Mouse (Mus musculus): ENCODE measurements around the gene Adat1. TPM values are rescaled to one million over a fixed set of nuclear protein-coding genes. Genes with fewer than 3 reads are reported as not detected.

Gene Adat1
- polyA plus RNA-seq, 1 experiment = 22.3 TPM

DNA sequence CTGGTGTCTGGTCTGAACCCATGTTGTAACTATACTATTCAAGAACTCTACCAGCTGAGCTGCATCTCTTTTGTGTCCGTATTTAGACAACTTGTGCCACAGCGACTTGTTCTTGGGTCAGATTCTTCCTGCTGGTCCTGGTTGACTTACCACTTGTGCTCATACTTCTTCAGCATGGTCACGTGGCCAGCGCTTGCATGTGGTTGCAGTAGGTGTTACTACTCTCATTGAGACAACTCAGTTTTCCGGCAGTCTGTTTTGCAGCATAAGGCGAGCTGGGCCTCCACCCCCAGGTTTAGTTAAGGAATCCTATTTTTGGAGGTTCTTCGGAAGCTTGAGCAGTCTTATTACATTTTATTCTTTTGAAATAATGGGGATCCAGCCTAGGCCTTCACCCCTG lies 40.8 kb downstream of the Adat1 start:
- H3K27me3 ChIP-seq (ENCODE audit: control insufficient read depth, insufficient read depth, low read length, poor library complexity, severe bottlenecking) = no peaks in the 10 kb centered on the region
- no peak overlapping the region for H3K9ac ChIP-seq (ENCODE audit: low read depth, poor library complexity, severe bottlenecking)
- no peaks in the 10 kb centered on the region for H3K9me3 ChIP-seq (replicated peaks; ENCODE audit: control insufficient read depth, insufficient read depth, low read length, poor library complexity, severe bottlenecking)
- TF ChIP-seq EP300 (IDR thresholded peaks at IDR 0.05; ENCODE audit: insufficient read depth, low read depth, low read length) (no peak), POLR2A (IDR thresholded peaks at IDR 0.05; ENCODE audit: insufficient read depth, low read length) (no peak), CTCF (IDR thresholded peaks at IDR 0.05; ENCODE audit: low read depth, low read length) (no peak)
- no peak overlapping the region for H3K4me3 ChIP-seq (ENCODE audit: low read depth, low read length)
- H3K36me3 ChIP-seq (ENCODE audit: control insufficient read depth, insufficient read depth, low read length, poor library complexity, severe bottlenecking) = peaks cover 48% of the 10 kb centered on the region
- no peaks in the 10 kb centered on the region for H3K4me1 ChIP-seq (ENCODE audit: control insufficient read depth, insufficient read depth, low read length)
- no peak overlapping the region for H3K27ac ChIP-seq (ENCODE audit: insufficient read depth, low read length)

DNA sequence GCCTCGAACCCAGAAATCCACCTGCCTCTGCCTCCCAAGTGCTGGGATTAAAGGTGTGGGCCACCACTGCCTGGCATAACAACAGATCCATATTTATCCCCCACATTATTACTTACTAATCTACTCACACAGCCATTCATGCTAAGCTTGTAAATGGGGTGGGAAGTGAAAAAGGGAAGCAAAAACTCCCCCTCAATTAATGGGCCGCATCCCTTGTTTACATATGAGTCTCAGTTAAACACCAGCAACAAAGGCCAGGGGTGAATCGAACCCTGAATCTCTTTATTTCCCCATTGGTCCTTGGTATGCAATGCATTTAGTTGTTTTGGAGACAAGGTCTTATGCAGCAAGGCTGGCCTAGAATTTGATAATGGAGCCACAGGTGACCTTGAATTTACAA lies 41.3 kb downstream of the Adat1 start:
- no peaks in the 10 kb centered on the region for H3K9me3 ChIP-seq (replicated peaks; ENCODE audit: control insufficient read depth, insufficient read depth, low read length, poor library complexity, severe bottlenecking)
- H3K4me1 ChIP-seq (ENCODE audit: control insufficient read depth, insufficient read depth, low read length) = no peaks in the 10 kb centered on the region
- H3K27me3 ChIP-seq (ENCODE audit: control insufficient read depth, insufficient read depth, low read length, poor library complexity, severe bottlenecking) = no peaks in the 10 kb centered on the region
- peaks cover 50% of the 10 kb centered on the region for H3K36me3 ChIP-seq (ENCODE audit: control insufficient read depth, insufficient read depth, low read length, poor library complexity, severe bottlenecking)
- no peak for TF ChIP-seq CTCF (IDR thresholded peaks at IDR 0.05; ENCODE audit: low read depth, low read length)
- TF ChIP-seq POLR2A (IDR thresholded peaks at IDR 0.05; ENCODE audit: insufficient read depth, low read length) = no peak
- no peak for TF ChIP-seq EP300 (IDR thresholded peaks at IDR 0.05; ENCODE audit: insufficient read depth, low read depth, low read length)
- no peak overlapping the region for H3K27ac ChIP-seq (ENCODE audit: insufficient read depth, low read length)
- H3K4me3 ChIP-seq (ENCODE audit: low read depth, low read length) = no peak overlapping the region
- H3K9ac ChIP-seq (ENCODE audit: low read depth, poor library complexity, severe bottlenecking) = no peak overlapping the region

DNA sequence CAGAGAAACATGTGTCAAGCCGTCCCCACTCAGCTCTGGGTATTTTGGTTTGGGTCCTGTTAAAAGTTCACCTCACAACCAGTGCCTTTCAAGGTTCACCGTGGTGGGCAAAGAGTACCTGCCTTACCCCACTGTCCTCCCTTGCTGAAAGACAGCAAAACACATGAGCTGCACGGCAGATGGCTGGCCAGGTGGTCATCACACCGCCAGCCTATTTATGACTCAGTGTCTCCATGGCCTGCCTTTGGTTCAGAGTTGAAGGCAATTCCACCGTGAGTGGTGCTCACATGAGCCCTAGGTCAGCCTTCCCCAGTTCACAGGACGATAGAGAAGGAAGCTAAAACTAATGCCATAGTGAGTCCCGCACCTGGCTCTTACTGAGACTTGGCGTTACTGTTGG lies 44.1 kb downstream of the Adat1 start:
- H3K27me3 ChIP-seq (ENCODE audit: control insufficient read depth, insufficient read depth, low read length, poor library complexity, severe bottlenecking) = no peaks in the 10 kb centered on the region
- no peaks in the 10 kb centered on the region for H3K4me1 ChIP-seq (ENCODE audit: control insufficient read depth, insufficient read depth, low read length)
- TF ChIP-seq EP300 (IDR thresholded peaks at IDR 0.05; ENCODE audit: insufficient read depth, low read depth, low read length) (no peak), POLR2A (IDR thresholded peaks at IDR 0.05; ENCODE audit: insufficient read depth, low read length) (no peak), CTCF (IDR thresholded peaks at IDR 0.05; ENCODE audit: low read depth, low read length) (no peak)
- no peak overlapping the region for H3K27ac ChIP-seq (ENCODE audit: insufficient read depth, low read length)
- no peak overlapping the region for H3K4me3 ChIP-seq (ENCODE audit: low read depth, low read length)
- no peaks in the 10 kb centered on the region for H3K9me3 ChIP-seq (replicated peaks; ENCODE audit: control insufficient read depth, insufficient read depth, low read length, poor library complexity, severe bottlenecking)
- no peak overlapping the region for H3K9ac ChIP-seq (ENCODE audit: low read depth, poor library complexity, severe bottlenecking)
- peaks cover 37% of the 10 kb centered on the region for H3K36me3 ChIP-seq (ENCODE audit: control insufficient read depth, insufficient read depth, low read length, poor library complexity, severe bottlenecking)

DNA sequence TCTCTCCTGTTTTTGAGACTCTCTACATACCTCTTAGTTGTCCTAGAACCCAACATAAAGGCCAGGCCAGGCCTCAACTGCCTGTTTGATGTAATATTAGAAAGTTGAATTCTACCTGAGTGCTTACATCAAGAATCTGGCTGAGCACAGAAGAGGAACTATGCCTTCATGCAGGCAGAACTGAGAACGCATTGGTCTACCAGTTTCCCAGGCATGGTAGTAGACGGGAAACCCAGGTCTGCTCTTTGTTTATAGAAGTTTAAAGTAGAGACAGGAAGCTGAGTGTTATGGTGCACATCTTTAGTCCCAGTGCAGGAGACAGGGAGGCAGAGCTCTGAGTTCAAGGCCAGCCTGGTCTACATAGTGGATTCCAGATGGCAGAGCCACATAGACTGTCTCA lies 45.0 kb downstream of the Adat1 start:
- no peak for TF ChIP-seq POLR2A (IDR thresholded peaks at IDR 0.05; ENCODE audit: insufficient read depth, low read length)
- TF ChIP-seq EP300 (IDR thresholded peaks at IDR 0.05; ENCODE audit: insufficient read depth, low read depth, low read length) = no peak
- TF ChIP-seq CTCF (IDR thresholded peaks at IDR 0.05; ENCODE audit: low read depth, low read length) = no peak
- H3K9me3 ChIP-seq (replicated peaks; ENCODE audit: control insufficient read depth, insufficient read depth, low read length, poor library complexity, severe bottlenecking) = no peaks in the 10 kb centered on the region
- peaks cover 34% of the 10 kb centered on the region for H3K36me3 ChIP-seq (ENCODE audit: control insufficient read depth, insufficient read depth, low read length, poor library complexity, severe bottlenecking)
- H3K27me3 ChIP-seq (ENCODE audit: control insufficient read depth, insufficient read depth, low read length, poor library complexity, severe bottlenecking) = no peaks in the 10 kb centered on the region
- no peaks in the 10 kb centered on the region for H3K4me1 ChIP-seq (ENCODE audit: control insufficient read depth, insufficient read depth, low read length)
- H3K27ac ChIP-seq (ENCODE audit: insufficient read depth, low read length) = 0 out of 2 replicates have a peak overlapping the region, but pooled peaks have one; percentile 1
- no peak overlapping the region for H3K9ac ChIP-seq (ENCODE audit: low read depth, poor library complexity, severe bottlenecking)
- H3K4me3 ChIP-seq (ENCODE audit: low read depth, low read length) = no peak overlapping the region

DNA sequence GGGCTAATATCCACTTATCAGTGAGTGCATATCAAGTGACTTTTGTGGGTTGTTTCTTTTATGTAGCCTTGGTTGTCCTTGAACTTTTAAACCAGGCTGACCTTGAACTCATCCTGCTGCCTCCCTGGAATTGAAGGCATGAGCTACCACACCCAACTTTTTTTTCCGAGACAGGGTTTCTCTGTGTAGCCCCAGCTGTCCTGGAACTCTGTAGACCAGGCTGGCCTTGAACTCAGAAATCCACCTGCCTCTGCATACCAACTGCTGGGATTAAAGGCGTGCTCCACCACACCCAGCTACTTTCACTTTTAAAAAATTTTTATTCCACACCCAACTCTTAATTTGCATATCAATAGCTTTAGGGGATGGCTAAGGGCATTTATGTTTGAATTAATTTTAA lies 48.6 kb downstream of the Adat1 start:
- Histone ChIP-seq H3K4me1 (ENCODE audit: control insufficient read depth, insufficient read depth, low read length) (no peaks in the 10 kb centered on the region), H3K9me3 (replicated peaks; ENCODE audit: control insufficient read depth, insufficient read depth, low read length, poor library complexity, severe bottlenecking) (no peaks in the 10 kb centered on the region), H3K27ac (ENCODE audit: insufficient read depth, low read length) (no peak overlapping the region)

DNA sequence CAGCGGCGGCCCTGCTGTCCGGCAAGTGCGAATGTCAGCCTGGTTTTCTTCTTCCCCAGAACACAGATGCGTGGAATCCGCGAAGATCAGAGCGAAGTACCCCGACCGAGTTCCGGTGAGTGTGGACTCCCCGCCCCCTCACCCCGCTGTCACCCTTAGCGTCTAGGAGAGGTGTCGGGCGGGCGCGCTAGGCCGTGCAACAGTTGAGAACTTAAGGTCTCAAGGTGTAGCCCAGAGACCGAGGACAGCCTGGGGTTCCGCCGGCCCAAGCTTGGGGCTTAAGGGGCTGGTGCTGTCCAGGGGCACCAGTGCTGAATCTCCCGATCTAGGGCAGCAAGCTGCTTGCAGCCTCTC lies 51.0 kb downstream of the Adat1 start:
- H3K27ac ChIP-seq (ENCODE audit: insufficient read depth, low read length) = no peak overlapping the region
- peak overlapping the region; percentile 90 for H3K4me3 ChIP-seq (ENCODE audit: low read depth, low read length)
- no peaks in the 10 kb centered on the region for H3K9me3 ChIP-seq (replicated peaks; ENCODE audit: control insufficient read depth, insufficient read depth, low read length, poor library complexity, severe bottlenecking)
- H3K9ac ChIP-seq (ENCODE audit: low read depth, poor library complexity, severe bottlenecking) = peak overlapping the region; percentile 81
- H3K27me3 ChIP-seq (ENCODE audit: control insufficient read depth, insufficient read depth, low read length, poor library complexity, severe bottlenecking) = no peaks in the 10 kb centered on the region
- H3K4me1 ChIP-seq (ENCODE audit: control insufficient read depth, insufficient read depth, low read length) = no peaks in the 10 kb centered on the region
- TF ChIP-seq CTCF (IDR thresholded peaks at IDR 0.05; ENCODE audit: low read depth, low read length) = no peak
- no peak for TF ChIP-seq EP300 (IDR thresholded peaks at IDR 0.05; ENCODE audit: insufficient read depth, low read depth, low read length)
- TF ChIP-seq POLR2A (IDR thresholded peaks at IDR 0.05; ENCODE audit: insufficient read depth, low read length) = no peak
- H3K36me3 ChIP-seq (ENCODE audit: control insufficient read depth, insufficient read depth, low read length, poor library complexity, severe bottlenecking) = peaks cover 6% of the 10 kb centered on the region

More for the DNA sequence above, 48.6 kb downstream of the Adat1 start:
- Histone ChIP-seq H3K27me3 (ENCODE audit: control insufficient read depth, insufficient read depth, low read length, poor library complexity, severe bottlenecking) (no peaks in the 10 kb centered on the region), H3K4me3 (ENCODE audit: low read depth, low read length) (no peak overlapping the region), H3K9ac (ENCODE audit: low read depth, poor library complexity, severe bottlenecking) (no peak overlapping the region), H3K36me3 (ENCODE audit: control insufficient read depth, insufficient read depth, low read length, poor library complexity, severe bottlenecking) (peaks cover 18% of the 10 kb centered on the region)
- TF ChIP-seq CTCF (IDR thresholded peaks at IDR 0.05; ENCODE audit: low read depth, low read length) = no peak
- TF ChIP-seq EP300 (IDR thresholded peaks at IDR 0.05; ENCODE audit: insufficient read depth, low read depth, low read length) = peak; percentile 70; the same call in 1 of the 2 replicates
- no peak for TF ChIP-seq POLR2A (IDR thresholded peaks at IDR 0.05; ENCODE audit: insufficient read depth, low read length)
